Mouse (Mus musculus) stomach, embryonic 16.5 days (tissue): ENCODE data around the gene Dnajc2. TPM values are rescaled to one million over a fixed set of nuclear protein-coding genes. Genes with fewer than 3 reads are reported as not detected.
"Not testable (repeated sequence)": the region's sequence is repeated elsewhere in the genome, so short reads cannot be mapped to it uniquely, and the experiment has no call there.

Experiments
- ATAC-seq: fragments of 200-750 bp; cut with Nextera tagmentation; 2 replicates; pipeline ENCODE4 v1.8.0; 2017; ENCODE audit warnings: moderate number of reproducible peaks, moderate TSS enrichment; ENCODE audit not compliant: insufficient read depth, low FRiP score
- H3K27ac ChIP-seq: fragments of 300-500 bp; sonication (generic); 2 replicates; pipeline ENCODE4 v1.5.1; 2014; ENCODE audit warnings: low read length
- H3K27me3 ChIP-seq: fragments of 300-500 bp; sonication (generic); 2 replicates; pipeline ENCODE4 v1.6.1; 2014; ENCODE audit warnings: low read length, control low read depth, mixed read lengths; ENCODE audit not compliant: control insufficient read depth, insufficient read depth
- H3K36me3 ChIP-seq: fragments of 300-500 bp; sonication (generic); 2 replicates; pipeline ENCODE4 v1.6.1; 2014; ENCODE audit warnings: low read length; ENCODE audit not compliant: control insufficient read depth, insufficient read depth
- H3K4me1 ChIP-seq: fragments of 300-500 bp; sonication (generic); 2 replicates; pipeline ENCODE4 v1.6.1; 2014; ENCODE audit warnings: low read length, control low read depth, mixed read lengths; ENCODE audit not compliant: control insufficient read depth, insufficient read depth
- H3K4me2 ChIP-seq: fragments of 300-500 bp; sonication (generic); 2 replicates; pipeline ENCODE4 v1.6.1; 2014; ENCODE audit warnings: low read depth, low read length, mixed read lengths
- H3K4me3 ChIP-seq: fragments of 300-500 bp; sonication (generic); replicated peaks from 2 replicates; pipeline ENCODE4 v1.5.1; 2014; ENCODE audit warnings: mild to moderate bottlenecking, low read length
- H3K9ac ChIP-seq: fragments of 300-500 bp; sonication (generic); 2 replicates; pipeline ENCODE4 v1.6.1; 2014; ENCODE audit warnings: low read length
- H3K9me3 ChIP-seq: fragments of 300-500 bp; sonication (generic); replicated peaks from 2 replicates; pipeline ENCODE4 v1.6.1; 2016; ENCODE audit warnings: low read length, control low read depth; ENCODE audit not compliant: control insufficient read depth
- WGBS: fragments of 180-500 bp; shearing (Covaris S2); extraction: QIAGEN DNeasy Blood & Tissue Kit; methylation state at CpG from one replicate; pipeline ENCODE4 v1.1.7; 2014; 5-methylcytosine and 5-hydroxymethylcytosine counted together
- polyA plus RNA-seq: library from polyadenylated mRNA; unstranded; fragments of >200 nt; fragmentation: Nextera tagmentation; extraction: Ambion mirVana; gene quantifications from 2 replicates; pipeline ENCODE4 v1.2.1, GENCODE M21; 2015

Dnajc2 gene
- polyA plus RNA-seq, 1 experiment from 2014 or later, result 47.6 TPM

DNA sequence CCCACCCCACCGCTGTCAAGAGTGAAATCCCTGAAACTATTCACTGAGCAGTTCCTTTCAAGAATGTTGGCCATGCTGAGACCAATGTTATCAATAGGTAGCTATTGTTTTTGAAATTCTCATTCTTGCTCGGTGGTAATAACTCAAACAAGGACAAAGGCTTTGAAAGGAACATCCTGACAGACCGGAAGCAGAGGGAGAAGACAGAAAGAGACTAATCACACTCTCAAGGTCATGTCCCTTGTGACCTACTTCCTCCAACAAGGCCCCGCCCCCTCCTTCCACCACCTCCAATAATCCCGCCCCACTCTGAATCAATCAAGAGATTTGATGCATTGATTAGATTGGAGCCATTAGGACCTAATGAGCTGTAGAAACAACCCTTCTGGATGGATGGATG is 66.5 kb downstream of the Dnajc2 start:
- Histone ChIP-seq H3K36me3 (no peaks in the 10 kb centered on the region), H3K9ac (no peak overlapping the region), H3K4me1 (no peaks in the 10 kb centered on the region), H3K4me2 (no peak overlapping the region), H3K4me3 (no peak overlapping the region), H3K9me3 (no peaks in the 10 kb centered on the region), H3K27ac (no peak overlapping the region), H3K27me3 (no peaks in the 10 kb centered on the region)
- no peak for ATAC-seq
- WGBS, result 84% methylated on average over 5 of the region's 5 CpGs

- Histone ChIP-seq H3K9ac (no peak overlapping the region), H3K4me2 (no peak overlapping the region), H3K27ac (no peak overlapping the region), H3K4me1 (no peaks in the 10 kb centered on the region), H3K27me3 (no peaks in the 10 kb centered on the region), H3K9me3 (no peaks in the 10 kb centered on the region), H3K4me3 (no peak overlapping the region), H3K36me3 (no peaks in the 10 kb centered on the region)
- 86% methylated on average over 10 of the region's 10 CpGs for WGBS
- ATAC-seq, result no peak
These were observed 67.8 kb downstream of the Dnajc2 start for GRCm38 (mm10) chr5:21717165-21717715.

DNA sequence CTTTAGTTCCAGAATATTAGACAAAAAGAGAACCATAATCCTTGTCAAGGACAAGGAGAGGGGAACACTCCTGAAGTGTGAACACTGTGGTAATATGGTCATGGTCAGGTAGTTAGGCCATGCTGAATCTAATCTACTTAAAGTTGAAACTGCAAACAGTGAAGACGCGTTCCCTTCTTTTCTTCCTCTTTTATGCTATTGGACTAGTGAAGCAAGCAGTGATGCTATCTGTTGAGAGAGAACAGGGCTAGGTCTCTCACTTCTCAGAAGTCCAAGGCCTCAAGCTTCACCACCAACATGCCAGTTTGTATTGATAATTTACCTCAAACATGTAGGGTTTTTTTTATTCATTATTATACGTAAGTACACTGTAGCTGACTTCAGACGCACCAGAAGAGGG is 70.6 kb downstream of the Dnajc2 start:
- no peak overlapping the region for H3K4me2 ChIP-seq
- ATAC-seq, result no peak
- no peak overlapping the region for H3K27ac ChIP-seq
- no peaks in the 10 kb centered on the region for H3K9me3 ChIP-seq
- no peaks in the 10 kb centered on the region for H3K4me1 ChIP-seq
- H3K36me3 ChIP-seq, result no peaks in the 10 kb centered on the region
- H3K27me3 ChIP-seq, result no peaks in the 10 kb centered on the region
- H3K4me3 ChIP-seq, result no peak overlapping the region
- WGBS, result 89% methylated on average over 4 of the region's 4 CpGs
- no peak overlapping the region for H3K9ac ChIP-seq

- no peaks in the 10 kb centered on the region for H3K36me3 ChIP-seq
- no peak overlapping the region for H3K4me2 ChIP-seq
- no peak for ATAC-seq
- no peak overlapping the region for H3K4me3 ChIP-seq
- H3K4me1 ChIP-seq, result no peaks in the 10 kb centered on the region
- 53% methylated on average over 13 of the region's 13 CpGs for WGBS
- no peak overlapping the region for H3K27ac ChIP-seq
- H3K9ac ChIP-seq, result no peak overlapping the region
- H3K9me3 ChIP-seq, result no peaks in the 10 kb centered on the region
- H3K27me3 ChIP-seq, result no peaks in the 10 kb centered on the region
These were observed 72.8 kb downstream of the Dnajc2 start for GRCm38 (mm10) chr5:21712127-21712715.

- not testable (repeated sequence) for H3K36me3 ChIP-seq, H3K4me3 ChIP-seq, H3K9ac ChIP-seq, H3K4me1 ChIP-seq, H3K4me2 ChIP-seq, ATAC-seq, H3K27ac ChIP-seq, H3K27me3 ChIP-seq, H3K9me3 ChIP-seq
- 85% methylated on average over 8 of the region's 8 CpGs for WGBS
These were observed 77.0 kb downstream of the Dnajc2 start for GRCm38 (mm10) chr5:21708011-21708410.

Other genes starting within 250 kb of the Dnajc2 start
- 68.7 and 74.7 TPM in 2 replicates for gene Lrrc17, start 241.7 kb downstream of the Dnajc2 start, polyA plus RNA-seq
- 0.31 and 0.42 TPM in 2 replicates for gene Fbxl13, start 139.6 kb downstream of the Dnajc2 start, polyA plus RNA-seq
- 32.8 and 34.2 TPM in 2 replicates for gene Armc10, start 139.4 kb downstream of the Dnajc2 start, polyA plus RNA-seq
- gene Napepld, start 83.9 kb downstream of the Dnajc2 start, polyA plus RNA-seq, result 3.6 and 4.2 TPM in 2 replicates
- gene Pmpcb, start 48.1 kb downstream of the Dnajc2 start, polyA plus RNA-seq, result 77.1 and 77.9 TPM in 2 replicates
- gene Psmc2, start within 50 bp of the Dnajc2 start, polyA plus RNA-seq, result 160 and 166 TPM in 2 replicates
- not detected in 2 replicates for gene Slc26a5, start 80.4 kb upstream of the Dnajc2 start, polyA plus RNA-seq